Mouse (Mus musculus): ENCODE measurements around the gene Ptgs2. TPM values are rescaled to one million over a fixed set of nuclear protein-coding genes. Genes with fewer than 3 reads are reported as not detected.

The Ptgs2 gene
- total and polyA plus RNA-seq, 3 experiments, result not detected

GRCm38 (mm10) chr1:150143578-150143977, 43.7 kb downstream of the Ptgs2 start:
- Histone ChIP-seq H3K9ac (ENCODE audit: control insufficient read depth, low read depth, low read length, poor library complexity, severe bottlenecking) (no peak overlapping the region), H3K27me3 (ENCODE audit: control insufficient read depth in 1 of 2, insufficient read depth in 2 of 2, low read length in 2 of 2) (no peaks in the 10 kb centered on the region), H3K79me2 (ENCODE audit: control insufficient read depth, insufficient read depth, low read length, poor library complexity) (no peaks in the 10 kb centered on the region), H3K4me3 (ENCODE audit: control insufficient read depth in 1 of 2, insufficient read depth in 1 of 2, low read depth in 2 of 2, low read length in 2 of 2) (no peak overlapping the region), H3K9me3 (replicated peaks; ENCODE audit: insufficient read depth, low read length) (no peaks in the 10 kb centered on the region), H3K36me3 (ENCODE audit: control insufficient read depth in 1 of 2, insufficient read depth in 2 of 2, low read length in 2 of 2) (no peaks in the 10 kb centered on the region), H3K27ac (ENCODE audit: control insufficient read depth, low read depth, low read length) (no peak overlapping the region), H3K4me1 (ENCODE audit: control insufficient read depth in 1 of 2, insufficient read depth in 2 of 2, low read length in 2 of 2) (no peaks in the 10 kb centered on the region)
- DNase-seq (ENCODE audit: low read depth, low spot score), result peak; percentile 23
- TF ChIP-seq MXI1 (IDR thresholded peaks at IDR 0.05; ENCODE audit: low read depth, low read length) (no peak), USF2 (IDR thresholded peaks at IDR 0.05; ENCODE audit: borderline replicate concordance in 1 of 2, insufficient read depth in 1 of 2, low read depth in 1 of 2, low read length in 2 of 2) (no peak), USF1 (IDR thresholded peaks at IDR 0.05; ENCODE audit: low read depth, low read length) (no peak), EP300 (IDR thresholded peaks at IDR 0.05; ENCODE audit: low read depth in 1 of 2, low read length in 2 of 2) (no peak), POLR2AphosphoS2 (IDR thresholded peaks at IDR 0.05; ENCODE audit: low read length) (no peak), CTCF (IDR thresholded peaks at IDR 0.05 in 2 of 3, conservative IDR thresholded peaks at IDR 0.05 in 1 of 3; ENCODE audit: control insufficient read depth in 1 of 3, insufficient read depth in 1 of 3, low read depth in 2 of 3, low read length in 3 of 3, poor library complexity in 1 of 3, severe bottlenecking in 1 of 3) (no peak), NRF1 (IDR thresholded peaks at IDR 0.05; ENCODE audit: insufficient read depth, low read depth, low read length, poor library complexity, severe bottlenecking) (no peak), GATA1 (IDR thresholded peaks at IDR 0.05; ENCODE audit: low read depth, low read length) (no peak), POLR2AphosphoS5 (IDR thresholded peaks at IDR 0.05; ENCODE audit: borderline replicate concordance, low read depth, low read length) (no peak), KAT2A (conservative IDR thresholded peaks at IDR 0.05; ENCODE audit: low read depth, low read length) (no peak), MEF2A (IDR thresholded peaks at IDR 0.05; ENCODE audit: extremely low read depth, insufficient replicate concordance, low read depth, low read length, poor library complexity, severe bottlenecking) (no peak), CHD2 (IDR thresholded peaks at IDR 0.05; ENCODE audit: low read length) (no peak)

GRCm38 (mm10) chr1:150145049-150145448, 45.2 kb downstream of the Ptgs2 start:
- DNase-seq (ENCODE audit: low read depth, low spot score), result no peak
- no peak overlapping the region for H3K9ac ChIP-seq (ENCODE audit: control insufficient read depth, low read depth, low read length, poor library complexity, severe bottlenecking)
- H3K9me3 ChIP-seq (replicated peaks; ENCODE audit: insufficient read depth, low read length), result no peaks in the 10 kb centered on the region
- H3K36me3 ChIP-seq (ENCODE audit: control insufficient read depth in 1 of 2, insufficient read depth in 2 of 2, low read length in 2 of 2), result no peaks in the 10 kb centered on the region
- no peak overlapping the region for H3K27ac ChIP-seq (ENCODE audit: control insufficient read depth, low read depth, low read length)
- no peaks in the 10 kb centered on the region for H3K4me1 ChIP-seq (ENCODE audit: control insufficient read depth in 1 of 2, insufficient read depth in 2 of 2, low read length in 2 of 2)
- no peak for TF ChIP-seq TAL1 (IDR thresholded peaks at IDR 0.05; ENCODE audit: low read length)
- no peak for TF ChIP-seq ELF1 (IDR thresholded peaks at IDR 0.05; ENCODE audit: low read depth, low read length)
- TF ChIP-seq ZC3H11A (IDR thresholded peaks at IDR 0.05; ENCODE audit: low read depth, low read length), result no peak
- TF ChIP-seq RCOR1 (IDR thresholded peaks at IDR 0.05; ENCODE audit: low read depth, low read length), result no peak
- TF ChIP-seq MYB (IDR thresholded peaks at IDR 0.05; ENCODE audit: low read depth, low read length), result no peak
- TF ChIP-seq MYC (IDR thresholded peaks at IDR 0.05; ENCODE audit: low read depth, low read length), result no peak
- TF ChIP-seq NRF1 (IDR thresholded peaks at IDR 0.05; ENCODE audit: insufficient read depth, low read depth, low read length, poor library complexity, severe bottlenecking), result no peak
- no peak for TF ChIP-seq ZKSCAN1 (IDR thresholded peaks at IDR 0.05; ENCODE audit: low read depth, low read length)
- no peak for TF ChIP-seq TCF12 (IDR thresholded peaks at IDR 0.05; ENCODE audit: low read depth, low read length)
- no peak for TF ChIP-seq CHD1 (IDR thresholded peaks at IDR 0.05; ENCODE audit: low read depth, low read length)
- TF ChIP-seq GATA1 (IDR thresholded peaks at IDR 0.05; ENCODE audit: low read depth, low read length), result no peak
- no peak for TF ChIP-seq HCFC1 (IDR thresholded peaks at IDR 0.05; ENCODE audit: low read depth, low read length)
- TF ChIP-seq JUND (IDR thresholded peaks at IDR 0.05; ENCODE audit: low read depth, low read length), result no peak
- no peak for TF ChIP-seq NELFE (IDR thresholded peaks at IDR 0.05; ENCODE audit: low read depth, low read length)
- no peaks in the 10 kb centered on the region for H3K27me3 ChIP-seq (ENCODE audit: control insufficient read depth in 1 of 2, insufficient read depth in 2 of 2, low read length in 2 of 2)
- H3K79me2 ChIP-seq (ENCODE audit: control insufficient read depth, insufficient read depth, low read length, poor library complexity), result no peaks in the 10 kb centered on the region
- no peak overlapping the region for H3K4me3 ChIP-seq (ENCODE audit: control insufficient read depth in 1 of 2, insufficient read depth in 1 of 2, low read depth in 2 of 2, low read length in 2 of 2)

Data from MEL (cell line).